Mouse (Mus musculus): ENCODE results near the gene Arfgef3.

GRCm38 (mm10) chr10:18549321-18550216 is 194.2 kb downstream of the Arfgef3 start:
- TF ChIP-seq POLR2A (IDR thresholded peaks at IDR 0.05; ENCODE audit: control insufficient read depth, low read depth, low read length), result no peak
- TF ChIP-seq CTCF (IDR thresholded peaks at IDR 0.05; ENCODE audit: control insufficient read depth, insufficient read depth, insufficient replicate concordance, low read depth, low read length), result no peak

Measured in testis, adult 2 months (tissue).